Mouse (Mus musculus) midbrain, embryonic 16.5 days (tissue): ENCODE results near the gene Rnf114. TPM values are rescaled to one million over a fixed set of nuclear protein-coding genes. Genes with fewer than 3 reads are reported as not detected.

Source experiments
- ATAC-seq: fragments of 200-750 bp; cut with Nextera tagmentation; 2 replicates; pipeline ENCODE4 v1.8.0; 2017; ENCODE audit warnings: moderate TSS enrichment
- H3K27ac ChIP-seq: fragments of 300-500 bp; sonication (generic); 2 replicates; pipeline ENCODE4 v1.5.1; 2014; ENCODE audit warnings: mild to moderate bottlenecking, low read length, mixed read lengths
- H3K27me3 ChIP-seq: fragments of 300-500 bp; sonication (generic); 2 replicates; pipeline ENCODE4 v1.6.1; 2014; ENCODE audit warnings: low read depth, low read length, mixed read lengths; ENCODE audit not compliant: control insufficient read depth, insufficient read depth
- H3K36me3 ChIP-seq: fragments of 300-500 bp; sonication (generic); 2 replicates; pipeline ENCODE4 v1.6.1; 2014; ENCODE audit warnings: mild to moderate bottlenecking, low read length, moderate library complexity, mixed read lengths; ENCODE audit not compliant: control insufficient read depth, insufficient read depth
- H3K4me1 ChIP-seq: fragments of 300-500 bp; sonication (generic); 2 replicates; pipeline ENCODE4 v1.6.1; 2014; ENCODE audit warnings: mild to moderate bottlenecking, low read length, mixed read lengths; ENCODE audit not compliant: control insufficient read depth, insufficient read depth
- H3K4me2 ChIP-seq: fragments of 300-500 bp; sonication (generic); 2 replicates; pipeline ENCODE4 v1.6.1; 2014; ENCODE audit warnings: mild to moderate bottlenecking, low read length, mixed read lengths
- H3K4me3 ChIP-seq: fragments of 300-500 bp; sonication (generic); 2 replicates; pipeline ENCODE4 v1.5.1; 2014; ENCODE audit warnings: low read depth, mild to moderate bottlenecking, low read length, moderate library complexity, mixed read lengths
- H3K9ac ChIP-seq: fragments of 300-500 bp; sonication (generic); 2 replicates; pipeline ENCODE4 v1.6.1; 2014; ENCODE audit warnings: low read depth, low read length, mixed read lengths
- H3K9me3 ChIP-seq: fragments of 300-500 bp; sonication (generic); replicated peaks from 2 replicates; pipeline ENCODE4 v1.6.1; 2014; ENCODE audit warnings: mild to moderate bottlenecking, low read length, mixed read lengths; ENCODE audit not compliant: control insufficient read depth, poor library complexity, severe bottlenecking
- WGBS: fragments of 180-500 bp; shearing (Covaris S2); extraction: QIAGEN DNeasy Blood & Tissue Kit; methylation state at CpG from one replicate; pipeline ENCODE4 v1.1.7; 2014; 5-methylcytosine and 5-hydroxymethylcytosine counted together
- polyA plus RNA-seq: library from polyadenylated mRNA; unstranded; fragments of >200 nt; fragmentation: Nextera tagmentation; extraction: Ambion mirVana; gene quantifications from 2 replicates; pipeline ENCODE4 v1.2.1, GENCODE M21; 2015

Gene Rnf114
- polyA plus RNA-seq = 111 and 121 TPM in 2 replicates

DNA sequence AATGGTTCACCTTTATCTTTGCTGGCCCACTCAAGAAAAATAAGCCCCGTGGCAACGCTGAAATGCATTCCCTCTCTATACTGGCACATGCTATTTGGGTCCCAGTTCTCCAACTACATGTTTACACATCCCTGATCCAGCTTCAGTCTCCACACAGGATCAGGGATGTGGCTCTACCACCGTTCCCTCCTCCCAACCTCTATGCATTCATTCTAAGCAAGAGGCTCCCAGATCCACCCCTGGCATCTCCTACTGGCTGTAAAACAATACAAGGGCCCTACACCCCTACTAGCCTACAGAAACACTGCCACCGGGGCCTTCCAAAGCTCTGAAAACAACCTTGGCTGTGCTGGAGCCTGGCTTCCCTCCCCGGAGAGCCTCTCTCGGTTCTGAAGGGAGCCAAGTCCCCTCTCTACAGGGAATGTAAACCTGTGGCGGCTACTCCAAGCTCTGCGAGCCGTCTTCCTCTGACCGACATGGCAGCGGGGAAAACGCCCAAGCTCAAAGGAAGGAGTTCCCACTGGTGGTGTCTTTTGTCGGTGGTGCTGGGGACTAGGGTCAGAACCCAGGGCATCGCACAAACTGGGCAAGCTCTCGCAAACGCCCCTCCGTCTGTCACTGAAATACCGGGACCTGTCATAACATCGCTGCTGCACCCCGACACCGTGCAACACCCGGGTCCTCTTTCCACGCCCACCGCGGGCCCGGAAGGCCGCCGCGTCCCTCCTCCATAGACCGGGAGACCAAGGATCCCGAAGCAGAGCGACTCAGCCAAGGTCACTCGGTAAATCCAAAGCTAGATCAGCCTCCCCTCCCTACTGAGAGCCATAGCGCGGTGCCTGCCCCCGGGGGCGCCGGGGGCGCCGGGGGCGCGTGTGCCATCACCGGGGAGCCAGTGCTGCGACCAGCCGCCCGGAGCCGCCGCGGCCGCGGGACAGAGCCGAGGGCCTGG, at the start of gene Rnf114:
Gene Rnf114 (plus strand): TSS at position 889 of the 952 bp plus-strand sequence.
- no peaks in the 10 kb centered on the region for H3K36me3 ChIP-seq
- H3K4me2 ChIP-seq = peak within 1 kb of the TSS; percentile 99
- H3K4me1 ChIP-seq = peaks cover 26% of the 10 kb centered on the region
- H3K27me3 ChIP-seq = no peaks in the 10 kb centered on the region
- H3K4me3 ChIP-seq = peak within 1 kb of the TSS; percentile 100
- H3K9me3 ChIP-seq = no peaks in the 10 kb centered on the region
- ATAC-seq = peak; percentile 40
- H3K9ac ChIP-seq = peak within 1 kb of the TSS; percentile 94
- 4% methylated on average over 45 of the region's 52 CpGs for WGBS
- H3K27ac ChIP-seq = peak within 1 kb of the TSS; percentile 98

DNA sequence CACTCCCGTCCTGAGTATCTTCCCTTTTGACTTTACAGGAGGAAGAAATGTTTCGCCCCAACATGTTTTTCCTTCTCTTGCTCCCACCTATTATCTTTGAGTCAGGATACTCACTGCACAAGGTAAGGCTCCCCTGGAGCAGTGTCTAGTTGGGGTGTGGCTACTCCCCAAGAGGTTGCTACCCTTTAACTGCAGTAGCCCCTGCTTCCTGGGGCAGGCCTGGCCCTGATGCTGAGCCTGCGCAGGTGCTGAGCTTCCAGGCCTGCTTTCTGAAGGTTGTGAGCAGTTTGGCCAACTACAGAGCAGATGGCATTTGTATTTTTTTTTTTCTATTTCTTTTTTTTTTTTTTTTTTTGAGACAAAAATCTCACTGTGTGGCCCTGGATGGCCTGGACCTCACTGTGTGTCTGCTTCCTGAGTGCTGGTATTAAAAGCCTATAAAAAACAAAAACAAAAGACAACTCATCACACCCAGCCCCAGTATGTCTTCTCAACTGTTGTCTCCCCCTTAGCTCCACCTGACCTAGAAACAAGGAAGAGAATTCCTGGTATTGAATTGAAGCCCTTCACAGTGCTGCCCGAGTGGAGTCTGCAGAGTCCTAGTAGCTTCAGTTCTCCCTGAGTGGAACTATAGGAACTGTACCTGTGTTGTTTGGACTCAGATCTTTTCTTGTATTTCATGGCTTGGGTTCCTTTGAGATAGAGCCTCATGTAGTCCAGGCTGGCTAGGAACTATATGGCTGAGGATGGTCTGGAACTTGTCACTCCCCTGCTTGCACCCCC, 48.8 kb upstream of the Rnf114 start:
- 92% methylated on average over 4 of the region's 4 CpGs for WGBS
- H3K36me3 ChIP-seq = 0 out of 2 replicates have a peak, but pooled peaks cover 8% of the 10 kb centered on the region
- ATAC-seq = no peak
- no peak overlapping the region for H3K4me2 ChIP-seq
- H3K9me3 ChIP-seq = no peaks in the 10 kb centered on the region
- H3K4me1 ChIP-seq = no peaks in the 10 kb centered on the region
- no peak overlapping the region for H3K27ac ChIP-seq
- no peak overlapping the region for H3K9ac ChIP-seq
- no peaks in the 10 kb centered on the region for H3K27me3 ChIP-seq
- H3K4me3 ChIP-seq = no peak overlapping the region

DNA sequence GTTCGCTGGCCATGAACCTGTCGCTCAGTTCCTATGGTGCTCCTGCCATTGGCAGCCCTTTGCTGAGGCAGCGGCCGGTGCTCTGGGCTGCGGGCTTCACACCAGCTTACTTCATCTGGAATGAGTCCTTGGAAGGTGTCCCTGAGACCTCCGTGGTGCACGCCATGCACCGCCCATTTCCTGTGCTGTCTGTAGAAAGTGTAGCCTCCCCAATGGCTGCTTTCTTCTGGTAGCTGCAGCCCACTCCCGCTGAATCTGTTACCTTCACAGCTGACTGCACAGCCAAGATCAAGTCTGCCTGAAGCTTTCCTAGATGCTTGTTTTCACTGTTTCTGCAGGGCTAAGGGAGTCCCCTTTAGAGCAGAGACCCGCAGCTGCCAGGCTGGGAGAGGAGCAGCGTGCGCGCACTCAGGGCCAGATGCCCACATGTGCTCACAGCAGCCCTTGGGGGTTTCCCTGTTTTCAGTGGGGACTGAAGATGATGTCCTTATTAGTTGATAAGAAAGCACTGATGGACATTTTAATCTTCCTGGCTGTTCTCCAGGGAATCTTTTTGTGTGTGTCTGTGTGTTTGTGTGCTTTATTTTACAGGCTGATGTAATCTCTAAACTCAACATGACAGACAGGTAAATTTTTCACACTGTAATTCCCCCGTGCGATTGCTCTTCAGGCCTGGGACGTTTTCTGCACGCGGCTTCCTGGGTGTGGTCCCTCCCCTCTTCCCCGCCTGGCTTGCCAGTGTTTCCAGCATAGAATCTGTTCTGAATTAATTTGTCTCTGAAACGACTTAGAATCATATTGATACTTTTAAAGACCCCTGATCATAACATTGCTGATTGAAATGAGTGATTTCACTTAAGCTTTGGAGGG, 46.3 kb upstream of the Rnf114 start:
- Histone ChIP-seq H3K27me3 (no peaks in the 10 kb centered on the region), H3K4me2 (no peak overlapping the region), H3K36me3 (peaks cover 14% of the 10 kb centered on the region; the same call in 1 of the 2 replicates), H3K4me1 (no peaks in the 10 kb centered on the region), H3K27ac (no peak overlapping the region), H3K4me3 (no peak overlapping the region), H3K9me3 (no peaks in the 10 kb centered on the region), H3K9ac (no peak overlapping the region)
- 84% methylated on average over 20 of the region's 20 CpGs for WGBS
- ATAC-seq = no peak

DNA sequence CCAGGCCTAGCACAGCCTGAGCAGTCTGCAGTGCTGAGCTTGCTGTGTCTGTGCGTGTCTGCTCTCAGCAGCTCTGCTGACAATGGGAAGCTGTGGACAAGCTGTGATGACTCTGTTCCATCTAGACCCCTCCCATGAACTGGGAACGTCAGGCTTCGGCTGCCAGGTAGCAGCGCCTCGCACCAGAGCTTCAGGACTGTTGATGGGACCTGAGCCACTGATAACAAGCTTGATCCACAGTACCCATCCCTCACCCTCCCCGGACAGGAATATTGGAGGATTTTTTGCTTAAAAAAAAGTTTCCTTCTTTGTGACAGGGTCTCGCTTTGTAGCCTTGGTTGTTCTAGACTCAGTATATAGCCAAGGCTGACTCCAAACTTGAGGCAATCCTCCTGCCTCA, 45.2 kb upstream of the Rnf114 start:
- Histone ChIP-seq H3K4me3 (no peak overlapping the region), H3K27ac (no peak overlapping the region), H3K9ac (no peak overlapping the region), H3K27me3 (no peaks in the 10 kb centered on the region), H3K4me1 (no peaks in the 10 kb centered on the region), H3K9me3 (no peaks in the 10 kb centered on the region), H3K36me3 (peaks cover 16% of the 10 kb centered on the region; the same call in 1 of the 2 replicates), H3K4me2 (no peak overlapping the region)
- no peak for ATAC-seq
- 97% methylated on average over 7 of the region's 7 CpGs for WGBS

GRCm38 (mm10) chr2:167447629-167448028, 44.8 kb upstream of the Rnf114 start:
- Histone ChIP-seq H3K27me3 (no peaks in the 10 kb centered on the region), H3K9ac (no peak overlapping the region), H3K4me3 (no peak overlapping the region), H3K27ac (no peak overlapping the region), H3K36me3 (peaks cover 16% of the 10 kb centered on the region; the same call in 1 of the 2 replicates), H3K9me3 (no peaks in the 10 kb centered on the region), H3K4me2 (no peak overlapping the region), H3K4me1 (no peaks in the 10 kb centered on the region)
- WGBS = 93% methylated on average over 8 of the region's 8 CpGs
- no peak for ATAC-seq

DNA sequence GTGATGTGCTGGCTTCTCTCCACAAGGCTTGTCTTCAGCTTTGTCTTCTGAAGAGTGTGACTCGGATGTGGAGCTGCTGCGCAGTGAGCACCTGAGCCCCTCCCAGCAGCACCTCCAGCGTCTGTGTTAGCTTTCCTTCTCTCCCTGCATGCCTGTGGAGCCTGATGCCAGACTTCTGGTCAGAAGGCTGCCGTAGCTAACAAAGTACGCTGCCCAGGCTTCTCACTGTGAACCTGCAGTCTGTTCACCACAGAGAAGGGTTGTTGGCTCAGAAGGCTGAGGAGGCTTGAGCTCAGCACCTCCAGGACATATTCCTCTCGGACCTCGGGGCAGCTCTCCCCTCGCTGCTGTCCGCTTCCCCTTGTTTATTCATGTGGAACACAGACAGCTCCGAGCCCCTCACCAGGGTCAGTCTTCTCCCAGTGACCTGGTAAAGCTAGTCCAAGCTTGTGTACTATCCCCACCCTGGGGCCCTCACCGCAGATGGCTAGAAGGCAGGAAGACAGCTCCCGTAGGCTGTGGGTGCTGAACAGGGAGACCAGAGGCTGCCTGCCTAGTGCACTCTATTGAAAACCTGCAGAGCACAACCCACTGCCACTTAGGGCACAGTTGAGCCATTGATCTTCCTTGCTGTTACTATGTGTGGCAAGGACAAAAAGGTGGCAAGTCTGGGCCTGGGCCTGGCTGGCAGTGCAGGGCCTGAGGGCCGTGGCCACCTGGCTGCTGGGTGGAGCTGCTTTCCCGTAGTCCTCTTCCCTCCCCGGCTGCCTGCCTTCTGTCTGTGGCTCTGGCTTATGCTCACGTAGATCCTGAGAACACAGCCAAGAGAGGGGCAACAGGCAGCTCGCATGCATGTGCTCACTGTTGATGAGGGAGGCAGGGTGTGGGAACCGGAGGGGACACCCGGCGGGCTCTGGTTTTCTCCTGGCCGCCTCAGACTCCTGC, 42.8 kb upstream of the Rnf114 start:
- Histone ChIP-seq H3K27me3 (no peaks in the 10 kb centered on the region), H3K4me1 (no peaks in the 10 kb centered on the region), H3K4me3 (no peak overlapping the region), H3K27ac (no peak overlapping the region), H3K9me3 (no peaks in the 10 kb centered on the region), H3K4me2 (no peak overlapping the region), H3K36me3 (peaks cover 21% of the 10 kb centered on the region), H3K9ac (no peak overlapping the region)
- 91% methylated on average over 21 of the region's 21 CpGs for WGBS
- ATAC-seq = no peak

- H3K4me2 ChIP-seq = no peak overlapping the region
- no peak overlapping the region for H3K9ac ChIP-seq
- no peaks in the 10 kb centered on the region for H3K27me3 ChIP-seq
- H3K9me3 ChIP-seq = no peaks in the 10 kb centered on the region
- no peaks in the 10 kb centered on the region for H3K4me1 ChIP-seq
- no peak overlapping the region for H3K4me3 ChIP-seq
- peaks cover 21% of the 10 kb centered on the region for H3K36me3 ChIP-seq
- no peak for ATAC-seq
- WGBS = 91% methylated on average over 8 of the region's 8 CpGs
- no peak overlapping the region for H3K27ac ChIP-seq
Observed at GRCm38 (mm10) chr2:167450647-167451046, 41.8 kb upstream of the Rnf114 start.

DNA sequence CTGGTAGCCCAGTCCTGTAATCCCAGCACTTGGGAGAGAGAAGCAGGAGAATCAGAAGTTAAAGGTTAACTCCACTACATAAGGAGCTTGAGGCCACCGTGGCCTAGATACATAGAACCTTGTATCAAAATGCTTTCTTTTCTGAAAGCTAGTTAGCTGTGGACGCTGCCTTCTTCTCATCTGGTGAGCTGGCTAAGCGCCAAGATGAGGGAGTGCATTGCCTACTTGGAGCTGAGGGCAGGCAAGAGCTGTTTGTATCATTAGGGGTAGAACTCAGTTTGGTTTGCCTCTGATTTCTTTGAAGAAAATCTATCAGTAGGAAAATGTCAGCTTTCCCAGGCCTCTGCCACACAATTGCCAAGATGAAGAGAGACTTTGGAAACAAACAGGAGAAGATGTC, 38.6 kb upstream of the Rnf114 start:
- Histone ChIP-seq H3K9ac (no peak overlapping the region), H3K4me3 (no peak overlapping the region), H3K4me1 (no peaks in the 10 kb centered on the region), H3K27me3 (no peaks in the 10 kb centered on the region), H3K27ac (no peak overlapping the region), H3K36me3 (peaks cover 27% of the 10 kb centered on the region), H3K4me2 (no peak overlapping the region), H3K9me3 (no peaks in the 10 kb centered on the region)
- ATAC-seq = no peak
- WGBS = 82% methylated on average over 3 of the region's 3 CpGs
